Mouse (Mus musculus) ES-Bruce4 (cell line): ENCODE data around the gene Prss30.

ENCODE experiments used
- EP300 ChIP-seq: IDR thresholded peaks from 2 replicates; pipeline ENCODE4 v1.6.1; 2011; ENCODE audit warnings: low read depth, low read length; ENCODE audit not compliant: insufficient read depth
- POLR2A ChIP-seq: IDR thresholded peaks from one replicate; pipeline ENCODE4 v1.8.1; 2011; ENCODE audit warnings: low read length; ENCODE audit not compliant: insufficient read depth

GRCm38 (mm10) chr17:23966658-23967401, 13.5 kb downstream of the Prss30 start:
- TF ChIP-seq POLR2A, result no peak
- TF ChIP-seq EP300, result no peak
